Mouse (Mus musculus): ENCODE measurements around the gene Gm13697.

Gm13697 gene

GRCm38 (mm10) chr2:84032505-84032904, 48.0 kb downstream of the Gm13697 start:
- DNase-seq (ENCODE audit: low read depth, low spot score): no peak

DNA sequence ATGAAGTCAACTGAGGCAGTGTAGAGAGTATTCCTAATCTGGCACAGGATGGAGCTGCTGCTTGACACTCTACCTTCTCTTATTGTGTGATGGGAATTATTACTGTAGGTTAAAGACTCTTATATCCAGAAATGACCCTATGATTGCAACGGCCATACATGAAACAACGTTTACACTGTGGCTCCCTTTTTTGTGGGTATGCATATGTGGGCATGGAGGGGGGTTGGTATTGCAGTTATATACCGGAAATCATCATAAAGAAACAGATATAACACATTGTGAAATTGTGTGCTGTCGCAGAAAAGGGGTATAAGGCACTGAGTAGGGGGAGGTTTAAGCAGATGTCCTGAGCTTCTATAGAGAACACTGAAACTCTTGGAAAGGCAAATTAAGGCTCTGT, 51.5 kb downstream of the Gm13697 start:
- DNase-seq (ENCODE audit: low read depth, low spot score): no peak
